Mouse (Mus musculus) limb, embryonic 14.5 days (tissue): ENCODE measurements around the gene Rdh8. TPM values are rescaled to one million over a fixed set of nuclear protein-coding genes. Genes with fewer than 3 reads are reported as not detected.
A peak's percentile ranks its signal among the peaks of the same experiment; 100 is the strongest.

Source experiments
- ATAC-seq: fragments of 200-750 bp; cut with Nextera tagmentation; 2 replicates; pipeline ENCODE4 v1.8.0; 2017; ENCODE audit warnings: low read depth, moderate number of reproducible peaks, moderate TSS enrichment; ENCODE audit not compliant: low FRiP score
- DNase-seq: peaks from one replicate; pipeline ENCODE4 v3.0.0-alpha.2; 2015; ENCODE audit warnings: low spot score
- H3K27ac ChIP-seq: fragments of 300-500 bp; sonication (generic); replicated peaks from 2 replicates; pipeline ENCODE4 v1.5.1; 2014; ENCODE audit warnings: low read depth, mild to moderate bottlenecking, low read length, moderate library complexity, mixed read lengths
- H3K27me3 ChIP-seq: fragments of 300-500 bp; sonication (generic); 2 replicates; pipeline ENCODE4 v1.6.1; 2014; ENCODE audit warnings: low read length, mixed read lengths; ENCODE audit not compliant: control insufficient read depth, insufficient read depth
- H3K36me3 ChIP-seq: fragments of 300-500 bp; sonication (generic); 2 replicates; pipeline ENCODE4 v1.6.1; 2014; ENCODE audit warnings: mild to moderate bottlenecking, low read length, moderate library complexity, mixed read lengths; ENCODE audit not compliant: control insufficient read depth, insufficient read depth
- H3K4me1 ChIP-seq: fragments of 300-500 bp; sonication (generic); 2 replicates; pipeline ENCODE4 v1.6.1; 2014; ENCODE audit warnings: antibody characterized with exemption, low read length, mixed read lengths; ENCODE audit not compliant: control insufficient read depth, insufficient read depth
- H3K4me2 ChIP-seq: fragments of 300-500 bp; sonication (generic); replicated peaks from 2 replicates; pipeline ENCODE4 v1.6.1; 2014; ENCODE audit warnings: low read depth, mild to moderate bottlenecking, low read length, moderate library complexity; ENCODE audit not compliant: severe bottlenecking
- H3K4me3 ChIP-seq: fragments of 300-500 bp; sonication (generic); replicated peaks from 2 replicates; pipeline ENCODE4 v1.5.1; 2014; ENCODE audit warnings: low read length
- H3K9ac ChIP-seq: fragments of 300-500 bp; sonication (generic); 2 replicates; pipeline ENCODE4 v1.6.1; 2014; ENCODE audit warnings: mild to moderate bottlenecking, low read depth, low read length, moderate library complexity; ENCODE audit not compliant: severe bottlenecking
- H3K9me3 ChIP-seq: fragments of 300-500 bp; sonication (generic); 2 replicates; pipeline ENCODE4 v1.6.1; 2016; ENCODE audit warnings: low read length; ENCODE audit not compliant: control insufficient read depth
- POLR2A ChIP-seq: fragments of 200-500 bp; IDR thresholded peaks from 2 replicates; pipeline ENCODE4 v1.8.0; 2012; ENCODE audit warnings: inconsistent platforms, mild to moderate bottlenecking, moderate library complexity, borderline replicate concordance; ENCODE audit not compliant: insufficient read depth, insufficient read length; ENCODE audit errors: extremely low read depth
- WGBS: fragments of 180-500 bp; shearing (Covaris S2); extraction: QIAGEN DNeasy Blood & Tissue Kit; methylation state at CpG from one replicate; pipeline ENCODE4 v1.1.7; 2014; 5-methylcytosine and 5-hydroxymethylcytosine counted together
- polyA plus RNA-seq, 2 experiments: library from polyadenylated mRNA; depleted of rRNA in 1 of 2; stranded (reverse) in 1 of 2; unstranded in 1 of 2; fragments of >200 nt; fragmentation: Nextera tagmentation in 1 of 2; extraction: Ambion mirVana in 1 of 2; gene quantifications; 2 replicates each; pipeline versions ENCODE4 v1.2.1 to v1.2.3; 2012 to 2014

Rdh8 gene
- polyA plus RNA-seq (2012; rRNA removed) = not detected in 2 replicates
- polyA plus RNA-seq (2014; fragmentation: Nextera tagmentation; extraction: Ambion mirVana) = not detected in 2 replicates

GRCm38 (mm10) chr9:20818236-20818635 is at the start of gene Rdh8:
Gene Rdh8 (plus strand): TSS chr9:20818503.
- Histone ChIP-seq H3K36me3 (no peaks in the 10 kb centered on the region), H3K4me3 (no peak within 1 kb of the TSS), H3K9ac (no peak within 1 kb of the TSS), H3K4me2 (no peak within 1 kb of the TSS), H3K27me3 (no peaks in the 10 kb centered on the region), H3K9me3 (no peaks in the 10 kb centered on the region), H3K27ac (no peak within 1 kb of the TSS), H3K4me1 (no peaks in the 10 kb centered on the region)
- 83% methylated on average over 6 of the region's 6 CpGs for WGBS
- ATAC-seq (no peak), DNase-seq (no peak)
- TF ChIP-seq POLR2A = no peak

DNA sequence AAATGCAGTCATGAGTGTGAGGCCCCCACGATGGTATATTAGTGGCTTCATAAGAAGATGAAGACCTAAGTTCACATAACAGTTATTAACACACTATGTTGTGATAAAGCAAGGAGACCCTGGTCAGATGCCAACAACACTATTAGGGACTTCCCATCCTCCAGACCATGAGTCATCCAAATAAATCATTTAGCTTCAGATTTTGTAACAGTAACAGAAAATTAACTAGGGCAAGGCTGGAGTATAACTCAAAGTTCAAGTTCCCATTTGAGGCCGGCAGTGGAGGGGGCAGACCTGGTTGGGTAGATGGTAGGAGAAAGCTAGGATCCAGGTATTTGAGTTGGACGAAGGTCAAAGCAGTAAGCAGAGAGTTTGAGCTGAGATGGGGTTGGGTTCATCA is 37.0 kb upstream of the Rdh8 start:
- Histone ChIP-seq H3K9me3 (no peaks in the 10 kb centered on the region), H3K4me3 (no peak overlapping the region), H3K9ac (no peak overlapping the region), H3K36me3 (no peaks in the 10 kb centered on the region), H3K27me3 (no peaks in the 10 kb centered on the region), H3K4me2 (no peak overlapping the region), H3K27ac (no peak overlapping the region), H3K4me1 (no peaks in the 10 kb centered on the region)
- ATAC-seq (no peak), DNase-seq (no peak)
- 78% methylated on average over 3 of the region's 3 CpGs for WGBS
- TF ChIP-seq POLR2A = no peak

GRCm38 (mm10) chr9:20785055-20785454 is 33.2 kb upstream of the Rdh8 start:
- Histone ChIP-seq H3K4me3 (no peak overlapping the region), H3K9ac (no peak overlapping the region), H3K4me1 (no peaks in the 10 kb centered on the region), H3K4me2 (no peak overlapping the region), H3K27me3 (no peaks in the 10 kb centered on the region), H3K36me3 (no peaks in the 10 kb centered on the region), H3K9me3 (no peaks in the 10 kb centered on the region), H3K27ac (no peak overlapping the region)
- 65% methylated on average over 6 of the region's 6 CpGs for WGBS
- DNase-seq (no peak), ATAC-seq (no peak)
- no peak for TF ChIP-seq POLR2A

DNA sequence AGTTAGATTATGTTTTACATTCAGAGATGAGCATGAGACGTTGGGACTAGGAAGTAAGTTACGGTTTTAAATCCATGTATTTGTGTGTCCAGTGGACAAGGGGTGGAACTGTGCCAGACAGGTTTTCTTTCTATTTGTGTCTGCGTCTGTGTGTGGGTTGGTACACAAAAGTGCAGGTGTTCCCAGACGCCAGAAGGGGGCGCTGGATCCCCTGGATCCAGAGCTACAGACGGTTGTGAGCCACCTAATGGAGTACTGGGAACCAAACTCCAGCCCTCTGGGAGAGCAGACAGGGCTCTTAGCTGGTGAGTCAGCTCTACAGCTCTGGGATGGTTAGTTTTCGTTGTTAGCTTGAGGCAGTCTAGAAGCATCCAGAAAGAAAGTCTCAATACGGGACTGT is 30.3 kb upstream of the Rdh8 start:
- no peaks in the 10 kb centered on the region for H3K27me3 ChIP-seq
- H3K27ac ChIP-seq = no peak overlapping the region
- H3K36me3 ChIP-seq = no peaks in the 10 kb centered on the region
- no peak overlapping the region for H3K4me3 ChIP-seq
- no peak overlapping the region for H3K4me2 ChIP-seq
- 77% methylated on average over 8 of the region's 8 CpGs for WGBS
- ATAC-seq = no peak
- H3K9ac ChIP-seq = no peak overlapping the region
- no peak for DNase-seq
- TF ChIP-seq POLR2A = no peak
- H3K4me1 ChIP-seq = no peaks in the 10 kb centered on the region
- no peaks in the 10 kb centered on the region for H3K9me3 ChIP-seq

GRCm38 (mm10) chr9:20789651-20790050 is 28.7 kb upstream of the Rdh8 start:
- H3K27ac ChIP-seq = peak overlapping the region; percentile 9; the same call in 1 of the 2 replicates

GRCm38 (mm10) chr9:20790345-20790744 is 28.0 kb upstream of the Rdh8 start:
- no peak for TF ChIP-seq POLR2A
- Histone ChIP-seq H3K4me2 (no peak overlapping the region), H3K4me1 (peaks cover 4% of the 10 kb centered on the region; the same call in 1 of the 2 replicates), H3K36me3 (no peaks in the 10 kb centered on the region), H3K27ac (peak overlapping the region; percentile 9; the same call in 1 of the 2 replicates), H3K9ac (no peak overlapping the region), H3K27me3 (no peaks in the 10 kb centered on the region), H3K9me3 (no peaks in the 10 kb centered on the region), H3K4me3 (no peak overlapping the region)
- 53% methylated on average over 3 of the region's 3 CpGs for WGBS
- no peak for ATAC-seq
- DNase-seq = peak; percentile 44

More at GRCm38 (mm10) chr9:20789651-20790050, 28.7 kb upstream of the Rdh8 start:
- H3K9me3 ChIP-seq = no peaks in the 10 kb centered on the region
- no peaks in the 10 kb centered on the region for H3K27me3 ChIP-seq
- H3K4me3 ChIP-seq = no peak overlapping the region
- no peaks in the 10 kb centered on the region for H3K36me3 ChIP-seq
- WGBS = 60% methylated on average over 4 of the region's 4 CpGs
- no peak overlapping the region for H3K4me2 ChIP-seq
- H3K9ac ChIP-seq = no peak overlapping the region
- no peak for TF ChIP-seq POLR2A
- no peak for DNase-seq
- ATAC-seq = no peak
- H3K4me1 ChIP-seq = peaks cover 4% of the 10 kb centered on the region; the same call in 1 of the 2 replicates
